Mouse (Mus musculus) ES-Bruce4 (cell line): ENCODE measurements around the gene Nemf. TPM values are rescaled to one million over a fixed set of nuclear protein-coding genes. Genes with fewer than 3 reads are reported as not detected.
"Not testable (repeated sequence)": the region's sequence is repeated elsewhere in the genome, so short reads cannot be mapped to it uniquely, and the experiment has no call there.

Experiments
- H3K27ac ChIP-seq: 2 replicates; pipeline ENCODE4 v1.5.1; 2012; ENCODE audit warnings: low read length, inconsistent platforms; ENCODE audit not compliant: insufficient read depth
- H3K27me3 ChIP-seq: 2 replicates; pipeline ENCODE4 v1.6.1; 2012; ENCODE audit warnings: mild to moderate bottlenecking, low read length, inconsistent platforms; ENCODE audit not compliant: control insufficient read depth, poor library complexity, insufficient read depth, severe bottlenecking
- H3K36me3 ChIP-seq: 2 replicates; pipeline ENCODE4 v1.6.1; 2012; ENCODE audit warnings: inconsistent platforms, mild to moderate bottlenecking, low read length, moderate library complexity; ENCODE audit not compliant: control insufficient read depth, poor library complexity, insufficient read depth, severe bottlenecking
- H3K4me1 ChIP-seq: one replicate; pipeline ENCODE4 v1.8.1; 2011; ENCODE audit warnings: low read length; ENCODE audit not compliant: control insufficient read depth, insufficient read depth
- H3K4me3 ChIP-seq: 2 replicates; pipeline ENCODE4 v1.5.1; 2011; ENCODE audit warnings: low read depth, mild to moderate bottlenecking, low read length
- H3K9ac ChIP-seq: 2 replicates; pipeline ENCODE4 v1.6.1; 2012; ENCODE audit warnings: low read depth, mild to moderate bottlenecking, inconsistent platforms; ENCODE audit not compliant: poor library complexity, severe bottlenecking
- H3K9me3 ChIP-seq: replicated peaks from 2 replicates; pipeline ENCODE4 v1.6.1; 2012; ENCODE audit warnings: mild to moderate bottlenecking, low read length, inconsistent platforms; ENCODE audit not compliant: control insufficient read depth, poor library complexity, insufficient read depth, severe bottlenecking
- CTCF ChIP-seq: IDR thresholded peaks from one replicate; pipeline ENCODE4 v1.8.1; 2011; ENCODE audit warnings: low read depth, low read length
- EP300 ChIP-seq: IDR thresholded peaks from 2 replicates; pipeline ENCODE4 v1.6.1; 2011; ENCODE audit warnings: low read depth, low read length; ENCODE audit not compliant: insufficient read depth
- POLR2A ChIP-seq: IDR thresholded peaks from one replicate; pipeline ENCODE4 v1.8.1; 2011; ENCODE audit warnings: low read length; ENCODE audit not compliant: insufficient read depth
- polyA plus RNA-seq: library from polyadenylated mRNA; stranded (reverse); fragments of >200 nt; gene quantifications from 2 replicates; pipeline ENCODE4 v1.2.4, GENCODE M21; 2011; ENCODE audit warnings: low read depth; ENCODE audit not compliant: missing spikeins, insufficient read depth, insufficient read length

Gene Nemf
- polyA plus RNA-seq, 1 experiment, result 75.0 TPM

DNA sequence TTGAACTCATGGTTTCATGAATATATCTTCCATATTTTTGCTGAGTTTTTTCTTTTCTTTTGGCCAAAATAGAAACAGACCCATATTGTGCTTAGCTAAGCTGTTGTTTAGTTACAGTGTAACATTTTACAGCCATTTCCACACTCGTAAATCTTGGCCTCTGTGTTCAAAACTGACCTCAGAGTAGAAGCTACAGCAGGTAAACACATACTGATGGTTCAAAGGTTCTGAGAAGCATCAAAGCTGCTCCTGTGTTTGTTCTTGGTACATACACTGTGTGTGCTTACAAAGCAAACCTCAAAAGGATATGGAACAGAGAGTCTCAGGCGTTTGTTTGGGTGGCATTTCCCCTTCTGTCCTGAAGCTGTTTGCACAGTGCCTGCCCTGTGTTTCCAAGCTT, 10.6 kb upstream of the Nemf start:
- H3K9ac ChIP-seq, result no peak overlapping the region
- TF ChIP-seq CTCF (no peak), EP300 (no peak), POLR2A (no peak)
- no peaks in the 10 kb centered on the region for H3K27me3 ChIP-seq
- no peak overlapping the region for H3K4me3 ChIP-seq
- H3K36me3 ChIP-seq, result no peaks in the 10 kb centered on the region
- no peaks in the 10 kb centered on the region for H3K4me1 ChIP-seq
- H3K27ac ChIP-seq, result no peak overlapping the region
- H3K9me3 ChIP-seq, result no peaks in the 10 kb centered on the region

DNA sequence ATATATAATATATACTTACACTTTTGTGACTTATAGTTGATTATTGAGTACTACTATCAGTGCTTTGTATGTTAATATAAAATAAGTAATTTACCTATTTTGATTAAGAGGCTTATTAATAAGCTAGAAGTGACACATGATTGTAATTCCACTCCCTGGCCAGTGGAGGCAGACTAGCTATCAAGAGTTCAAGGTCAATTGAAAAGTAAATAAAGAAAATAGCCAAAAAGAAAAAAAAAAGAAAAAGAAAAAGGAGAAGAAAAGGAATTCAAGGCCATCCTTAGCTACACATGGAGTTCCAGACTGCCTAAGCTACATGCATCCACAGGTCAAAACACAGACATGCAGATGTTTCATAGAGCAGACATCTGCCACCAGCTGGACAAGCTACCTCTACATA, 9.5 kb upstream of the Nemf start:
- TF ChIP-seq CTCF (no peak), EP300 (no peak), POLR2A (no peak)
- Histone ChIP-seq H3K4me1 (no peaks in the 10 kb centered on the region), H3K36me3 (no peaks in the 10 kb centered on the region), H3K27me3 (no peaks in the 10 kb centered on the region), H3K9me3 (no peaks in the 10 kb centered on the region), H3K27ac (no peak overlapping the region), H3K4me3 (no peak overlapping the region), H3K9ac (no peak overlapping the region)

DNA sequence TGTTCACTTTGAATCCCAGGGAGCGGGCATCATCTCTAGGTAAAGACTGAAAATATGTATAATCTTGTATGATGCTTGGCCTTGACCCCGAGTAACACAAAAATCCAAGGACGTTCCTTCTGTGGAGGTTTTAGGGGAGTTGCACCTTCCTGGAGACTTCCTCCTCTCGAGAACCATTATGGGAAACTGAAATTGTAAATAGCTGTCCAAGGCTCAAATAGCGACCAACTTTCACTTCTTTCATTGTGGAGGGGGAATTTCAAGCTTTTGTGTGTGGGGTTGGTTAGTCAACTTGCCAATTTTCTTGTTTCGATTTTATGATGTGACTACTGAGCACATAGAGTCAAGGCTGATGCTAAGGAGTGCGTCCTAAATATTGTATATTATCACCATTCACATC, 8.8 kb upstream of the Nemf start:
- TF ChIP-seq POLR2A (no peak), CTCF (no peak), EP300 (no peak)
- Histone ChIP-seq H3K9ac (no peak overlapping the region), H3K4me3 (no peak overlapping the region), H3K4me1 (no peaks in the 10 kb centered on the region), H3K9me3 (no peaks in the 10 kb centered on the region), H3K36me3 (no peaks in the 10 kb centered on the region), H3K27ac (no peak overlapping the region), H3K27me3 (no peaks in the 10 kb centered on the region)

DNA sequence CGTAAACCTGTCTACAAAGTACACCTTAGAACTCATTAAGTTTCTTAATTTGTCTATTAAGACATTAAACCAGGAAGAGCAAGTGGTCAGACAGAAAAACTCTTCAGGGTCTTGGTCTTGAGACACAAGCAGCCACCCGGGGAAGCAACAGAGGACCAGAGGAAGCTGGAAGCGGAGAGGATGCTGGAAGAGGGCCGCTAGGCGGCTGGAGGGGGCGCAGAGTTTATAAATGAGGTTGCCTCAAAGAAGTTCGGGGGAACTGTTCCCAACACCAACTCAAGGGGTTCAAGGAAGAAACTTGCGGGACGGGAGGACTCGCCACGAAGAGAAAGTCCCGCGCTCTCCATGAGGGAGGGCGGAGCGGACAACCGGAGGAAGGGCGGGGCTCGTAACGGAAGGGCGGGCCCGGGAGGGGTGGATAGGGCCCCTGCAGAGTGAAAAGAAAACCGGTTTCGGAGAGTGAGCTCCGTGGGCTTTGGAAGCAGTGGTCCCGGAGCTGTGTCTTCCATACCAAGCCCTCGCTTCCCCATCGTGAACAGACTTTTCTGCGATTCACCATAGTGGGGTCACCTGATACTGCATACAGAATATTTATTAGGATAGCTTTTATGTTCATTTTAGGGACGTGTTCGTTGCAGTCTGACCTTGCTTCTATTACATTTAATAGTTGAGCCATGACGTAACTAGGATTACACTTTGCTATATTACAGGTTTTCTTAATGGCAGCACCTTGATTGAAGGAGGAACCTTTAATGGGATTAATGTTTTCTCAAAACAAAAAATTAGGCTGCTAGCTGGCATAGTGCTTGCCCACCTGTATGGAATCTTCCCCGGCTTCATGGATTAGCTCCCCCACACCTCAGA, 7.2 kb upstream of the Nemf start:
- peak overlapping the region; percentile 86 for H3K9ac ChIP-seq
- H3K4me1 ChIP-seq, result no peaks in the 10 kb centered on the region

DNA sequence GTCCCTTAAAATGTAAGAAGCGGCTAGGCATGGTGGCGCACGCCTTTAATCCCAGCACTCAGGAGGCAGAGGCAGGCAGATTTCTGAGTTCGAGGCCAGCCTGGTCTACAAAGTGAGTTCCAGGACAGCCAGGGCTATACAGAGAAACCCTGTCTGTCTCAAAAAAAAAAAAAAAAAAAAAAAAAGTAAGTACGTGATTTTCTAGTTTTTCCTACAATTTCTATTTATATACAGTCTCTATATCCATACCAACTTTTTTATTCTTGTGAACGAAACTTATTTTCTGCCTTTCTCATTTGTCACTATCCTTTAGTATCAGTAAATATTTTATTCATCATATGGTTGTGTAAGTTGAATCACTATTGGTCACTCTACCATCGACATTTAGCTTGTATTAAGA, 6.1 kb upstream of the Nemf start:
- not testable (repeated sequence) for H3K9me3 ChIP-seq, H3K27me3 ChIP-seq, H3K4me3 ChIP-seq, H3K4me1 ChIP-seq, H3K36me3 ChIP-seq
- Histone ChIP-seq H3K9ac (peak overlapping the region; percentile 91), H3K27ac (peak overlapping the region; percentile 28; the same call in 1 of the 2 replicates)

More for the DNA sequence above, 7.2 kb upstream of the Nemf start:
- Histone ChIP-seq H3K27ac (peak overlapping the region; percentile 57), H3K4me3 (peak overlapping the region; percentile 79), H3K36me3 (no peaks in the 10 kb centered on the region), H3K27me3 (no peaks in the 10 kb centered on the region), H3K9me3 (no peaks in the 10 kb centered on the region)
- TF ChIP-seq POLR2A, result peak; percentile 70
- no peak for TF ChIP-seq CTCF
- TF ChIP-seq EP300, result peak; percentile 59

DNA sequence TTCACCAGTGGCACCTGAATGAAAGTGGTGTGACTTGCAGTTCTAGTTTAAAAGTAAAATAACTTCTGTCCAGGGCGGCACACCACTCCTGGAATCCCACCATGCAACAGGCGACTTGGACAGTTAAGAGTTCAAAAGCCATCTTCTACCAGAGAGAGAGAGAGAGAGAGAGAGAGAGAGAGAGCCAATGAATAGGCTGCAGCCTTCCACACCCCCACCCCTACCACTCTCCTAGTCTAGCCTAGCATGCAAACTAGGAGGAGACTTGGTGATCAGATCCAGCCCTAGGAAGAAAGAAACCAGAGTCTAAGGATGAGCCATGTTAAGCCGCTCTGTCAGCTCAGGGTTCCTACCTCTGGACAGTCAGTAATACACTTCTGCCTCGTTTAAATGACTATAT, 5.4 kb upstream of the Nemf start:
- Histone ChIP-seq H3K4me1 (no peaks in the 10 kb centered on the region), H3K9ac (peak overlapping the region; percentile 91), H3K9me3 (no peaks in the 10 kb centered on the region), H3K27me3 (no peaks in the 10 kb centered on the region), H3K36me3 (no peaks in the 10 kb centered on the region), H3K27ac (peak overlapping the region; percentile 95), H3K4me3 (peak overlapping the region; percentile 56)
- TF ChIP-seq POLR2A (no peak), EP300 (no peak), CTCF (no peak)
